Mouse (Mus musculus) ES-E14 (cell line): ENCODE results near the gene Inava. TPM values are rescaled to one million over a fixed set of nuclear protein-coding genes. Genes with fewer than 3 reads are reported as not detected.

Experiments used
- DNase-seq: peaks from one replicate; pipeline ENCODE4 v3.0.0-alpha.2; 2013; ENCODE audit warnings: low read depth, low spot score
- H3K27ac ChIP-seq: 2 replicates; pipeline ENCODE4 v1.5.1; 2012; ENCODE audit warnings: low read depth, mild to moderate bottlenecking, low read length, moderate library complexity, mixed read lengths; ENCODE audit not compliant: poor library complexity, insufficient read depth, severe bottlenecking
- H3K36me3 ChIP-seq: 2 replicates; pipeline ENCODE4 v1.6.1; 2012; ENCODE audit warnings: mild to moderate bottlenecking, low read length, moderate library complexity, mixed read lengths; ENCODE audit not compliant: control insufficient read depth, poor library complexity, insufficient read depth, severe bottlenecking
- H3K4me1 ChIP-seq, 2 experiments: fragments of 150-350 bp in 1 of 2; sonication (generic) in 1 of 2; 2 replicates each; pipeline ENCODE4 v1.6.1; 2012; ENCODE audit warnings: low read length in 2 of 2, mild to moderate bottlenecking in 1 of 2, mixed read lengths in 1 of 2; ENCODE audit not compliant: control insufficient read depth in 2 of 2, insufficient read depth in 2 of 2, poor library complexity in 1 of 2
- H3K4me3 ChIP-seq, 2 experiments: fragments of 150-350 bp in 1 of 2; sonication (generic) in 1 of 2; 2 replicates each; pipeline ENCODE4 v1.5.1; 2012; ENCODE audit warnings: low read length in 2 of 2, low read depth in 1 of 2, mild to moderate bottlenecking in 1 of 2, mixed read lengths in 1 of 2; ENCODE audit not compliant: insufficient read depth in 1 of 2, poor library complexity in 1 of 2, severe bottlenecking in 1 of 2
- H3K9ac ChIP-seq: 2 replicates; pipeline ENCODE4 v1.6.1; 2012; ENCODE audit warnings: low read depth, mild to moderate bottlenecking, low read length, mixed read lengths; ENCODE audit not compliant: poor library complexity, insufficient read depth, severe bottlenecking
- H3K9me3 ChIP-seq: fragments of 150-350 bp; sonication (generic); 2 replicates; pipeline ENCODE4 v1.6.1; 2012; ENCODE audit warnings: low read depth, mild to moderate bottlenecking, low read length; ENCODE audit not compliant: control insufficient read depth, insufficient read depth
- CHD2 ChIP-seq: IDR thresholded peaks from 2 replicates; pipeline ENCODE4 v1.6.1; 2014; ENCODE audit warnings: mild to moderate bottlenecking, low read depth, low read length, inconsistent platforms
- HCFC1 ChIP-seq: IDR thresholded peaks from 2 replicates; pipeline ENCODE4 v1.6.1; 2012; ENCODE audit warnings: low read length, inconsistent platforms, borderline replicate concordance; ENCODE audit not compliant: insufficient read depth
- MAFK ChIP-seq: IDR thresholded peaks from 2 replicates; pipeline ENCODE4 v1.6.1; 2014; ENCODE audit warnings: mild to moderate bottlenecking, low read depth, low read length, inconsistent platforms; ENCODE audit not compliant: insufficient read depth
- ZC3H11A ChIP-seq: IDR thresholded peaks from 2 replicates; pipeline ENCODE4 v1.6.1; 2012; ENCODE audit warnings: low read depth, mild to moderate bottlenecking, inconsistent platforms, low read length, borderline replicate concordance
- ZNF384 ChIP-seq: IDR thresholded peaks from 2 replicates; pipeline ENCODE4 v1.6.1; 2012; ENCODE audit warnings: low read depth, low read length, inconsistent platforms
- in situ Hi-C, 2 experiments: fragments of 600-800 bp; cut with MboI; formaldehyde crosslinking; loops; one replicate each; pipeline ENCODE4 v1.15.1; 2025; ENCODE audit warnings: low sequenced_read_pairs in 2 of 2, inconsistent platforms in 1 of 2; ENCODE audit not compliant: unreplicated experiment in 2 of 2
- total RNA-seq: library from RNA; depleted of rRNA; stranded (reverse); fragments of 300-350 nt; gene quantifications from 2 replicates; pipeline ENCODE4 v1.2.3, GENCODE M21; 2012; rRNA removed

Inava gene
- total RNA-seq, 1 experiment = 8.5 TPM

DNA sequence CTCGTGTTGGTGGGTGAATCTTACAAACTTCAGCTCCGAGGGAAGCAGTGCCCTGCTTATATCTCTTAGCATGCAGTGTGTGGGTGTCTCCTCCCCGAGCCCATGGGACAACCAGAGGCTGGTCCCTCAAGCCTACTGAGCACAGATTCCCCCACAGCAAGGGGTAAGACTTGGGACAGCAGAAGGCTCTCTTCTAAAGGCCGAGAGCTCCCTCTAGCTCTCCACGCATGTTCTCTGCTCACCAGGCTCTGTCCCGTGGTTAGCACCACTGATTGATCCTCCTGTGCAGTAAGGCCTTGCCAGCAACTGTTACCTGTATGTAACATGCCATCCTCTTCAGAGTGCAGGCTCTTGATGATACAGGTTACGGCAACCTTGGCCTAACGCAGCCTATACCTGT, 66.4 kb downstream of the Inava start:
- no peaks in the 10 kb centered on the region for H3K9me3 ChIP-seq
- in situ Hi-C loops = no loop called here
- peaks cover 0 to 10% of the 10 kb centered on the region in 2 experiments; a peak in 1 of 4 replicates for H3K4me1 ChIP-seq
- H3K36me3 ChIP-seq = no peaks in the 10 kb centered on the region; the same call in 1 of the 2 replicates
- H3K9ac ChIP-seq = no peak overlapping the region
- TF ChIP-seq MAFK = no peak
- H3K27ac ChIP-seq = no peak overlapping the region
- no peak for DNase-seq
- H3K4me3 ChIP-seq = no peak overlapping the region

GRCm38 (mm10) chr1:136165436-136165835, 68.6 kb downstream of the Inava start:
- H3K4me1 ChIP-seq = peaks cover 0 to 5% of the 10 kb centered on the region in 2 experiments; a peak in 1 of 4 replicates
- in situ Hi-C loops = no loop called here
- no peaks in the 10 kb centered on the region for H3K9me3 ChIP-seq
- no peak overlapping the region for H3K27ac ChIP-seq
- TF ChIP-seq MAFK (no peak), CHD2 (no peak), ZC3H11A (no peak), ZNF384 (no peak), HCFC1 (no peak)
- DNase-seq = no peak
- H3K36me3 ChIP-seq = no peaks in the 10 kb centered on the region; the same call in 1 of the 2 replicates
- H3K9ac ChIP-seq = no peak overlapping the region
- no peak overlapping the region for H3K4me3 ChIP-seq

Other genes with a start within 250 kb of the Inava start
- 0.04 TPM in 1 of 2 replicates, not detected in the other for gene Igfn1, start 227.9 kb downstream of the Inava start, total RNA-seq
- gene Tmem9, start 226.1 kb downstream of the Inava start, total RNA-seq = 52.8 and 74.5 TPM in 2 replicates
- gene Ascl5, start 183.5 kb downstream of the Inava start, total RNA-seq = not detected in 2 replicates
- gene Cacna1s, start 181.5 kb downstream of the Inava start, total RNA-seq = 15.8 and 17.2 TPM in 2 replicates
- 3.0 and 4.4 TPM in 2 replicates for gene Kif21b, start 102.9 kb downstream of the Inava start, total RNA-seq
- 0.22 and 0.26 TPM in 2 replicates for gene Mroh3, start 21.4 kb downstream of the Inava start, total RNA-seq
- gene Gpr25, start 26.6 kb upstream of the Inava start, total RNA-seq = not detected in 2 replicates
- gene Camsap2, start 111.8 kb upstream of the Inava start, total RNA-seq = 20.3 and 20.6 TPM in 2 replicates
- 13.7 and 14.0 TPM in 2 replicates for gene Ddx59, start 181.0 kb upstream of the Inava start, total RNA-seq
- gene Kif14, start 232.1 kb upstream of the Inava start, total RNA-seq = 12.2 and 12.9 TPM in 2 replicates